Mouse (Mus musculus): ENCODE measurements around the gene Gm20388.

- peak; percentile 37; the same call in 1 of the 2 replicates for TF ChIP-seq CTCF (IDR thresholded peaks at IDR 0.05; ENCODE audit: low read depth)
- TF ChIP-seq EP300 (IDR thresholded peaks at IDR 0.05; ENCODE audit: low read depth): no peak
These were observed 70.6 kb downstream of the Gm20388 start for GRCm38 (mm10) chr8:119981253-119981652.
